Mouse (Mus musculus): ENCODE measurements around the gene Nckap1l.

Nckap1l gene

GRCm38 (mm10) chr15:103500723-103501122 lies 47.1 kb downstream of the Nckap1l start:
- no peak for DNase-seq (ENCODE audit: low spot score)

- DNase-seq (ENCODE audit: low spot score), result no peak
These were observed 47.6 kb downstream of the Nckap1l start for GRCm38 (mm10) chr15:103501186-103501585.

- peak; percentile 67 for DNase-seq (ENCODE audit: low spot score)
These were observed 49.0 kb downstream of the Nckap1l start, which contains the start of gene Pde1b for GRCm38 (mm10) chr15:103502435-103503250. Pde1b (plus strand) TSS chr15:103503034.

- DNase-seq (ENCODE audit: low spot score), result no peak
These were observed 49.6 kb downstream of the Nckap1l start for GRCm38 (mm10) chr15:103503251-103503600.

- DNase-seq (ENCODE audit: low spot score), result no peak
These were observed 50.1 kb downstream of the Nckap1l start for GRCm38 (mm10) chr15:103503660-103504059.

GRCm38 (mm10) chr15:103509317-103509716 lies 55.7 kb downstream of the Nckap1l start:
- no peak for DNase-seq (ENCODE audit: low spot score)

- DNase-seq (ENCODE audit: low spot score), result no peak
These were observed 58.1 kb downstream of the Nckap1l start for GRCm38 (mm10) chr15:103511652-103512051.

GRCm38 (mm10) chr15:103513621-103514031 lies 60.0 kb downstream of the Nckap1l start:
- no peak for DNase-seq (ENCODE audit: low spot score)

- DNase-seq (ENCODE audit: low spot score), result peak; percentile 75
These were observed 60.5 kb downstream of the Nckap1l start for GRCm38 (mm10) chr15:103514119-103514518.

GRCm38 (mm10) chr15:103514914-103515313 lies 61.3 kb downstream of the Nckap1l start:
- DNase-seq (ENCODE audit: low spot score), result no peak

GRCm38 (mm10) chr15:103518600-103519385 lies 65.2 kb downstream of the Nckap1l start:
- DNase-seq (ENCODE audit: low spot score), result no peak

- no peak for DNase-seq (ENCODE audit: low spot score)
These were observed 66.1 kb downstream of the Nckap1l start for GRCm38 (mm10) chr15:103519386-103520378.

GRCm38 (mm10) chr15:103522458-103523099 lies 69.0 kb downstream of the Nckap1l start:
- DNase-seq (ENCODE audit: low spot score), result no peak

- no peak for DNase-seq (ENCODE audit: low spot score)
These were observed 69.6 kb downstream of the Nckap1l start for GRCm38 (mm10) chr15:103523156-103523555.

- DNase-seq (ENCODE audit: low spot score), result peak; percentile 52
These were observed 76.8 kb downstream of the Nckap1l start for GRCm38 (mm10) chr15:103530372-103530771.

- no peak for DNase-seq (ENCODE audit: low spot score)
These were observed 80.5 kb downstream of the Nckap1l start for GRCm38 (mm10) chr15:103534054-103534620.

- no peak for DNase-seq (ENCODE audit: low spot score)
These were observed 81.4 kb downstream of the Nckap1l start for GRCm38 (mm10) chr15:103535030-103535429.

- DNase-seq (ENCODE audit: low spot score), result no peak
These were observed 82.2 kb downstream of the Nckap1l start for GRCm38 (mm10) chr15:103535786-103536185.

GRCm38 (mm10) chr15:103536456-103536855 lies 82.9 kb downstream of the Nckap1l start:
- DNase-seq (ENCODE audit: low spot score), result no peak

GRCm38 (mm10) chr15:103537011-103537821 lies 83.6 kb downstream of the Nckap1l start:
- no peak for DNase-seq (ENCODE audit: low spot score)
